Mouse (Mus musculus): Measurements from ENCODE around the gene Uhrf1. TPM values are rescaled to one million over a fixed set of nuclear protein-coding genes. Genes with fewer than 3 reads are reported as not detected.

The Uhrf1 gene
- total and polyA plus RNA-seq, 3 experiments = 161 to 220 (median 184) TPM

- TF ChIP-seq CTCF (conservative IDR thresholded peaks at IDR 0.05 in 1 of 2, IDR thresholded peaks at IDR 0.05 in 1 of 2; ENCODE audit: low read depth in 2 of 2, low read length in 2 of 2) = no peak
- peak; percentile 96 for TF ChIP-seq TCF12 (IDR thresholded peaks at IDR 0.05; ENCODE audit: low read depth, low read length)
- TF ChIP-seq TBP (conservative IDR thresholded peaks at IDR 0.05; ENCODE audit: low read depth, low read length) = 0 out of 2 replicates have a peak, but pooled peaks have one; percentile 44
- peak; percentile 98 for TF ChIP-seq IRF4 (IDR thresholded peaks at IDR 0.05; ENCODE audit: low read depth, low read length)
- TF ChIP-seq MXI1 (IDR thresholded peaks at IDR 0.05; ENCODE audit: low read depth, low read length) = peak; percentile 29; the same call in 1 of the 2 replicates
- peak; percentile 96 for TF ChIP-seq EP300 (IDR thresholded peaks at IDR 0.05; ENCODE audit: low read length)
- peak; percentile 72 for TF ChIP-seq SIN3A (IDR thresholded peaks at IDR 0.05; ENCODE audit: low read length)
- TF ChIP-seq JUN (IDR thresholded peaks at IDR 0.05; ENCODE audit: insufficient read depth, low read depth, low read length) = peak; percentile 97
- TF ChIP-seq ZNF384 (IDR thresholded peaks at IDR 0.05; ENCODE audit: low read depth, low read length) = peak; percentile 34
- peak; percentile 84 for TF ChIP-seq MAFK (IDR thresholded peaks at IDR 0.05; ENCODE audit: insufficient replicate concordance, low read length)
Measured at GRCm38 (mm10) chr17:56266271-56266670, 36.9 kb upstream of the Uhrf1 start (continued).

DNA sequence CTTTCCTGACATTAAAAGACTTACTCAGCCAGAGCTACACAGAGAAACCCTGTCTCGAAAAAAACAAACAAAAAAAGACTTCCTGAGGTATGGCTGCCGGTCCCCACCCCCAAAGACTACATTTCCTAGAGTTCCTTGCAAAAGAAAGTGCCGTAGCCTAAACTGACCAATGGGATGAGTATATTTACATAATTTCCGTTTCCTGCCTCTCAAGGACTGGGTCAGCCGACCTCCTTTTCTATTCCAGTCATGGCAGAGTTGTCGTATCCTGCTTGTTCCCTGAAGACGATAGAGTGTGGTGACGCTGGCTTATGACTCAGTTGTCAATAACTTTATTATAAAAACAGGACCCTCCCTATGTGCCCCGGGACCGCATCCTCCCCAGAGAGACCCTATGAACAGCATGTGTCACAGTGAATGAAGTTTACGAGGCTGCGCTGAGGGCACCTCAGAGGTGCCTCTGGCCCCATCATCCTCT lies 33.9 kb upstream of the Uhrf1 start:
- TF ChIP-seq ETS1 (conservative IDR thresholded peaks at IDR 0.05; ENCODE audit: low read depth, low read length) (peak; percentile 41), PAX5 (IDR thresholded peaks at IDR 0.05; ENCODE audit: low read length) (no peak), BHLHE40 (IDR thresholded peaks at IDR 0.05; ENCODE audit: low read depth, low read length) (peak; percentile 70), CHD2 (IDR thresholded peaks at IDR 0.05; ENCODE audit: low read length) (peak; percentile 77), MEF2A (IDR thresholded peaks at IDR 0.05; ENCODE audit: borderline replicate concordance, low read depth, low read length) (0 out of 2 replicates have a peak, but pooled peaks have one; percentile 45), RAD21 (IDR thresholded peaks at IDR 0.05; ENCODE audit: low read depth, low read length) (no peak), IRF4 (IDR thresholded peaks at IDR 0.05; ENCODE audit: low read depth, low read length) (0 out of 2 replicates have a peak, but pooled peaks have one; percentile 17), CHD1 (IDR thresholded peaks at IDR 0.05; ENCODE audit: low read depth, low read length) (no peak), POLR2AphosphoS2 (IDR thresholded peaks at IDR 0.05; ENCODE audit: low read depth, low read length) (peak; percentile 96), GABPA (IDR thresholded peaks at IDR 0.05; ENCODE audit: insufficient replicate concordance, low read depth, low read length) (no peak; the same call in 1 of the 2 replicates), NRF1 (IDR thresholded peaks at IDR 0.05; ENCODE audit: low read depth, low read length) (peak; percentile 29; the same call in 1 of the 2 replicates), TBP (conservative IDR thresholded peaks at IDR 0.05; ENCODE audit: low read depth, low read length) (no peak; the same call in 1 of the 2 replicates), HCFC1 (IDR thresholded peaks at IDR 0.05; ENCODE audit: low read depth, low read length) (peak; percentile 92), KAT2A (IDR thresholded peaks at IDR 0.05; ENCODE audit: insufficient replicate concordance, low read length) (peak; percentile 73; the same call in 1 of the 2 replicates), TCF12 (IDR thresholded peaks at IDR 0.05; ENCODE audit: low read depth, low read length) (0 out of 2 replicates have a peak, but pooled peaks have one; percentile 49), POLR2A (IDR thresholded peaks at IDR 0.05; ENCODE audit: low read depth, low read length) (peak; percentile 70), ZNF384 (IDR thresholded peaks at IDR 0.05; ENCODE audit: low read depth, low read length) (peak; percentile 52; the same call in 1 of the 2 replicates), ZMIZ1 (IDR thresholded peaks at IDR 0.05; ENCODE audit: low read depth, low read length) (peak; percentile 72), EP300 (IDR thresholded peaks at IDR 0.05; ENCODE audit: low read length) (0 out of 2 replicates have a peak, but pooled peaks have one; percentile 35), ELF1 (IDR thresholded peaks at IDR 0.05; ENCODE audit: low read depth, low read length) (peak; percentile 70)
- Histone ChIP-seq H3K4me3 (replicated peaks in 1 of 3; ENCODE audit: low read depth in 2 of 3, low read length in 2 of 3, poor library complexity in 1 of 3) (peak overlapping the region in 1 of 3 experiments; percentile 42), H3K9ac (ENCODE audit: insufficient read depth, low read depth) (peak overlapping the region; percentile 67), H3K36me3 (replicated peaks in 1 of 2; ENCODE audit: control insufficient read depth in 1 of 2, insufficient read depth in 1 of 2, low read length in 1 of 2) (peaks cover 38 to 47% of the 10 kb centered on the region in 2 experiments), H3K27ac (ENCODE audit: insufficient read depth, low read depth) (peak overlapping the region; percentile 82), H3K4me2 (ENCODE audit: insufficient read depth, low read depth, poor library complexity, severe bottlenecking) (peak overlapping the region; percentile 35; the same call in 1 of the 2 replicates), H3K27me3 (replicated peaks) (no peaks in the 10 kb centered on the region), H3K9me3 (replicated peaks; ENCODE audit: low read length) (no peaks in the 10 kb centered on the region), H3K4me1 (ENCODE audit: control insufficient read depth in 1 of 2, insufficient read depth in 2 of 2) (peaks cover 28 to 76% of the 10 kb centered on the region in 2 experiments), H3K79me2 (replicated peaks; ENCODE audit: control insufficient read depth, extremely low read depth, insufficient read depth, poor library complexity, severe bottlenecking) (peaks cover 26% of the 10 kb centered on the region)
- in situ Hi-C loops (cut with MboI; ENCODE audit: low pct_ligation_motif_present, low pct_unique_long_range_greater_than_20kb, low sequenced_read_pairs) = no loop called here
- dilution Hi-C loops (cut with MboI; ENCODE audit: extremely low pct_ligation_motif_present, extremely low pct_unique_long_range_greater_than_20kb, low sequenced_read_pairs) = no loop called here
- DNase-seq (ENCODE audit: extremely low read depth) = peak; percentile 87
